Mouse (Mus musculus): Measurements from ENCODE around the gene Cav1. TPM values are rescaled to one million over a fixed set of nuclear protein-coding genes. Genes with fewer than 3 reads are reported as not detected.

Gene Cav1
- polyA plus RNA-seq, 2 experiments, result 94.5 to 172 TPM

DNA sequence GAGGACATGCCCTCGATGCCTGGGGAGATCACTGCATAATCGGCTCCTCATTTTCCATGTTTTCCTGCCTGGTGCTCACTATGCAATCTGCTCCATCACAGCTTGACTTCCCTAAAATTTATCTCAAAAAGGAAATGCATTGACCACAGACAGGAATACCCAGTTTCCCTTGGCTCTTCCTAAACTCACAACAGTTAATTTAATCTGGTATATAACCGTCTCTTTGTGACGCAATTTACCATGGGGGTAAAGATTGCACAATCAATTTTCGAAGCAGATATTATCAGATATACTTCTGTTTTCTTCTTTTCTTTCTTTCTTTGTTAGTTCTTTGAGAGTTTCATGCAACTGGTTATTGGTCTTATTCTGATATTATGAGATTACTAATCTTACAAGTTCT, 79.4 kb downstream of the Cav1 start:
- Histone ChIP-seq H3K27ac (replicated peaks; ENCODE audit: low read depth, low read length) (no peak overlapping the region), H3K4me1 (ENCODE audit: control insufficient read depth, insufficient read depth, low read length) (no peaks in the 10 kb centered on the region), H3K4me2 (replicated peaks; ENCODE audit: low read depth, low read length, severe bottlenecking) (no peak overlapping the region), H3K4me3 (replicated peaks; ENCODE audit: low read length) (no peak overlapping the region), H3K9ac (ENCODE audit: low read depth, low read length, severe bottlenecking) (no peak overlapping the region), H3K9me3 (ENCODE audit: control insufficient read depth, low read length) (no peaks in the 10 kb centered on the region), H3K27me3 (ENCODE audit: control insufficient read depth, insufficient read depth, low read length) (no peaks in the 10 kb centered on the region), H3K36me3 (ENCODE audit: control insufficient read depth, insufficient read depth, low read length) (no peaks in the 10 kb centered on the region)
- TF ChIP-seq POLR2A (IDR thresholded peaks at IDR 0.05; ENCODE audit: borderline replicate concordance, extremely low read depth, insufficient read depth, insufficient read length), result no peak
- no peak for DNase-seq (ENCODE audit: low spot score)
- ATAC-seq (ENCODE audit: low FRiP score, low read depth), result no peak
- 87% methylated on average over 5 of the region's 5 CpGs for WGBS

- WGBS, result 47% methylated on average over 2 of the region's 2 CpGs
Observed at GRCm38 (mm10) chr6:17387991-17388710, 82.0 kb downstream of the Cav1 start.

More at GRCm38 (mm10) chr6:17387991-17388710, 82.0 kb downstream of the Cav1 start:
- Histone ChIP-seq H3K4me2 (replicated peaks; ENCODE audit: low read depth, low read length, severe bottlenecking) (no peak overlapping the region), H3K4me1 (ENCODE audit: control insufficient read depth, insufficient read depth, low read length) (no peaks in the 10 kb centered on the region), H3K9ac (ENCODE audit: low read depth, low read length, severe bottlenecking) (no peak overlapping the region), H3K27me3 (ENCODE audit: control insufficient read depth, insufficient read depth, low read length) (no peaks in the 10 kb centered on the region), H3K9me3 (ENCODE audit: control insufficient read depth, low read length) (no peaks in the 10 kb centered on the region), H3K36me3 (ENCODE audit: control insufficient read depth, insufficient read depth, low read length) (no peaks in the 10 kb centered on the region), H3K27ac (replicated peaks; ENCODE audit: low read depth, low read length) (no peak overlapping the region), H3K4me3 (replicated peaks; ENCODE audit: low read length) (no peak overlapping the region)
- ATAC-seq (ENCODE audit: low FRiP score, low read depth) (no peak), DNase-seq (ENCODE audit: low spot score) (no peak)
- TF ChIP-seq POLR2A (IDR thresholded peaks at IDR 0.05; ENCODE audit: borderline replicate concordance, extremely low read depth, insufficient read depth, insufficient read length), result no peak

Other genes with a start within 250 kb of the Cav1 start
- 54.2 and 57.7 TPM in 2 replicates for gene Tes, start 241.2 kb upstream of the Cav1 start, polyA plus RNA-seq (2012; rRNA removed)
- gene Tes, start 241.2 kb upstream of the Cav1 start, polyA plus RNA-seq (2014; fragmentation: Nextera tagmentation; extraction: Ambion mirVana), result 69.1 and 82.8 TPM in 2 replicates
- gene Cav2, start 25.1 kb upstream of the Cav1 start, polyA plus RNA-seq (2012; rRNA removed), result 7.6 and 8.6 TPM in 2 replicates
- 18.6 TPM in 2 replicates for gene Cav2, start 25.1 kb upstream of the Cav1 start, polyA plus RNA-seq (2014; fragmentation: Nextera tagmentation; extraction: Ambion mirVana)
- 3.8 and 4.3 TPM in 2 replicates for gene Met, start 157.5 kb downstream of the Cav1 start, polyA plus RNA-seq (2012; rRNA removed)
- 5.9 and 6.0 TPM in 2 replicates for gene Met, start 157.5 kb downstream of the Cav1 start, polyA plus RNA-seq (2014; fragmentation: Nextera tagmentation; extraction: Ambion mirVana)

Measured in limb, embryonic 14.5 days (tissue).